Mouse (Mus musculus): ENCODE results near the gene Rmnd5a. TPM values are rescaled to one million over a fixed set of nuclear protein-coding genes. Genes with fewer than 3 reads are reported as not detected.

Rmnd5a gene
- total and polyA plus RNA-seq, 3 experiments = 22.6 to 497 (median 23.3) TPM

DNA sequence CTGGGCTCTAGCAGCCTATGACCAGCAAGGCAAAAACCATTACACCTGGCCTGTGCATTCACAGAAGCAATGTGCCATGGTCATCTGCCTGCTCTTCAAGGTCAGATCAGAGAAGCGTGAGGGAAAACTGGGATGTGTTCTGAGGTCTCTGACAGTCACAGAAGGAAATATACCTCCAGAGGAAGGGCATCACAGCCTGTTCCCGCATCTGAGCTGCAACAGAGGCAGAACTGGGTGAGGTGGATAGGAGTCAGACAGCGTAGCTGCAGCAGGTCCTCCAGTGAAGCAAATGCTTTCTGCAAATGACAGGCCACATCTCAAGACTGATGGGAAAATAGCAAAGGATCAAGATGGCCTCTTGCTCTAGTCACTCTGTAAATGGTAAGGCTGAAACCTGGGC is 101.5 kb downstream of the Rmnd5a start:
- DNase-seq (ENCODE audit: low read depth, low spot score) = no peak

More for the DNA sequence above, 101.5 kb downstream of the Rmnd5a start:
- no peak overlapping the region for H3K9ac ChIP-seq (ENCODE audit: control insufficient read depth, low read depth, low read length, poor library complexity, severe bottlenecking)
- no peaks in the 10 kb centered on the region for H3K36me3 ChIP-seq (ENCODE audit: control insufficient read depth in 1 of 2, insufficient read depth in 2 of 2, low read length in 2 of 2)
- H3K4me3 ChIP-seq (ENCODE audit: control insufficient read depth in 1 of 2, insufficient read depth in 1 of 2, low read depth in 2 of 2, low read length in 2 of 2) = no peak overlapping the region
- H3K79me2 ChIP-seq (ENCODE audit: control insufficient read depth, insufficient read depth, low read length, poor library complexity) = no peaks in the 10 kb centered on the region
- no peaks in the 10 kb centered on the region for H3K4me1 ChIP-seq (ENCODE audit: control insufficient read depth in 1 of 2, insufficient read depth in 2 of 2, low read length in 2 of 2)
- no peaks in the 10 kb centered on the region for H3K9me3 ChIP-seq (replicated peaks; ENCODE audit: insufficient read depth, low read length)
- H3K27ac ChIP-seq (ENCODE audit: control insufficient read depth, low read depth, low read length) = no peak overlapping the region
- peaks cover 0 to 1% of the 10 kb centered on the region in 2 experiments; a peak in 1 of 4 replicates for H3K27me3 ChIP-seq (ENCODE audit: control insufficient read depth in 1 of 2, insufficient read depth in 2 of 2, low read length in 2 of 2)
- TF ChIP-seq TAL1 (IDR thresholded peaks at IDR 0.05; ENCODE audit: low read length) (no peak), EP300 (IDR thresholded peaks at IDR 0.05; ENCODE audit: low read depth in 1 of 2, low read length in 2 of 2) (no peak), GATA1 (IDR thresholded peaks at IDR 0.05; ENCODE audit: low read depth, low read length) (no peak), ETS1 (IDR thresholded peaks at IDR 0.05; ENCODE audit: low read depth, low read length) (no peak), ZNF384 (IDR thresholded peaks at IDR 0.05; ENCODE audit: low read depth, low read length) (no peak), MAFK (IDR thresholded peaks at IDR 0.05; ENCODE audit: borderline replicate concordance, low read depth, low read length) (no peak), SMC3 (IDR thresholded peaks at IDR 0.05; ENCODE audit: low read depth, low read length) (no peak), MXI1 (IDR thresholded peaks at IDR 0.05; ENCODE audit: low read depth, low read length) (no peak), MYB (IDR thresholded peaks at IDR 0.05; ENCODE audit: low read depth, low read length) (no peak), SIN3A (IDR thresholded peaks at IDR 0.05; ENCODE audit: low read length) (no peak), GABPA (IDR thresholded peaks at IDR 0.05; ENCODE audit: low read depth, low read length) (no peak), RAD21 (IDR thresholded peaks at IDR 0.05; ENCODE audit: low read depth, low read length) (no peak), JUND (IDR thresholded peaks at IDR 0.05; ENCODE audit: low read depth, low read length) (no peak), MAZ (IDR thresholded peaks at IDR 0.05; ENCODE audit: low read depth, low read length) (no peak), CHD2 (IDR thresholded peaks at IDR 0.05; ENCODE audit: low read length) (no peak), CHD1 (IDR thresholded peaks at IDR 0.05; ENCODE audit: low read depth, low read length) (no peak), NELFE (IDR thresholded peaks at IDR 0.05; ENCODE audit: low read depth, low read length) (no peak)

Other genes starting within 250 kb of the Rmnd5a start
- not detected in 2 replicates for gene Fabp1, start 240.8 kb downstream of the Rmnd5a start, total RNA-seq (2012; rRNA removed)
- gene Fabp1, start 240.8 kb downstream of the Rmnd5a start, polyA plus RNA-seq (2012; ENCODE audit: insufficient read depth in 1 of 2, insufficient read length in 2 of 2, low read depth in 1 of 2, low replicate concordance in 2 of 2, missing spikeins in 1 of 2) = not detected
- gene Krcc1, start 169.0 kb downstream of the Rmnd5a start, total RNA-seq (2012; rRNA removed) = 19.3 and 25.8 TPM in 2 replicates
- 10 to 100 TPM in 1 of 2 experiments, not detected in 1; 31.6 TPM for gene Krcc1, start 169.0 kb downstream of the Rmnd5a start, polyA plus RNA-seq (2012; ENCODE audit: insufficient read depth in 1 of 2, insufficient read length in 2 of 2, low read depth in 1 of 2, low replicate concordance in 2 of 2, missing spikeins in 1 of 2)
- gene Smyd1, start 118.4 kb downstream of the Rmnd5a start, total RNA-seq (2012; rRNA removed) = 0.07 TPM in 1 of 2 replicates, not detected in the other
- under 1 TPM in 1 of 2 experiments, not detected in 1; 0.19 TPM for gene Smyd1, start 118.4 kb downstream of the Rmnd5a start, polyA plus RNA-seq (2012; ENCODE audit: insufficient read depth in 1 of 2, insufficient read length in 2 of 2, low read depth in 1 of 2, low replicate concordance in 2 of 2, missing spikeins in 1 of 2)
- not detected in 2 replicates for gene Cd8b1, start 117.8 kb downstream of the Rmnd5a start, total RNA-seq (2012; rRNA removed)
- gene Cd8b1, start 117.8 kb downstream of the Rmnd5a start, polyA plus RNA-seq (2012; ENCODE audit: insufficient read depth in 1 of 2, insufficient read length in 2 of 2, low read depth in 1 of 2, low replicate concordance in 2 of 2, missing spikeins in 1 of 2) = not detected
- gene Cd8a, start 67.2 kb downstream of the Rmnd5a start, total RNA-seq (2012; rRNA removed) = not detected in 2 replicates
- gene Cd8a, start 67.2 kb downstream of the Rmnd5a start, polyA plus RNA-seq (2012; ENCODE audit: insufficient read depth in 1 of 2, insufficient read length in 2 of 2, low read depth in 1 of 2, low replicate concordance in 2 of 2, missing spikeins in 1 of 2) = not detected
- 3.3 and 3.9 TPM in 2 replicates for gene Rnf103, start 53.3 kb upstream of the Rmnd5a start, total RNA-seq (2012; rRNA removed)
- 1 to 10 TPM in 1 of 2 experiments, not detected in 1; 4.9 TPM for gene Rnf103, start 53.3 kb upstream of the Rmnd5a start, polyA plus RNA-seq (2012; ENCODE audit: insufficient read depth in 1 of 2, insufficient read length in 2 of 2, low read depth in 1 of 2, low replicate concordance in 2 of 2, missing spikeins in 1 of 2)
- gene Chmp3, start 103.2 kb upstream of the Rmnd5a start, total RNA-seq (2012; rRNA removed) = 41.7 and 42.7 TPM in 2 replicates
- 10 to 100 TPM in 1 of 2 experiments, not detected in 1; 69.3 TPM for gene Chmp3, start 103.2 kb upstream of the Rmnd5a start, polyA plus RNA-seq (2012; ENCODE audit: insufficient read depth in 1 of 2, insufficient read length in 2 of 2, low read depth in 1 of 2, low replicate concordance in 2 of 2, missing spikeins in 1 of 2)
- gene Kdm3a, start 192.4 kb upstream of the Rmnd5a start, total RNA-seq (2012; rRNA removed) = 14.4 and 27.2 TPM in 2 replicates
- gene Kdm3a, start 192.4 kb upstream of the Rmnd5a start, polyA plus RNA-seq (2012; ENCODE audit: insufficient read depth in 1 of 2, insufficient read length in 2 of 2, low read depth in 1 of 2, low replicate concordance in 2 of 2, missing spikeins in 1 of 2) = 10 to 100 TPM in 1 of 2 experiments, not detected in 1; 35.5 TPM